Mouse (Mus musculus): Measurements from ENCODE around the gene Snrpg.

Gene Snrpg

DNA sequence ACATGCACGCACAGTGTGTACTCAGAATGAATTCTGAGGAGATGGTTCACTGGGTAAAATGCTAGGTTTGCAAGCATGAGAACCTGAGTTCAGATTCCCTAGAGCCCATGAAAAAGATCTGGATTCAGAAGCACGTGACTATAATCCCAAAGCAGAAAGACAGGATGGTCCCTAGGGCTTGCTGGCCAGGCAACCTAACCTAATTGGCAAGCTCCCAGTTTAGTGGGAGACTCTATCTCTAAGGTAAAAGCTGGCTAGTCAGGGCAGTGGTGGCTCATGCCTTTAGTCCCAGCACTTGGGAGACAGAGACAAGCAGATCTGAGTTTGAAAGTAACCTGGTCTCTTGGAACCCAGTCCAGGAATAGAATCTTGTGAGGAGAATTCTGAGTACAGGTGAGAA, 27.9 kb downstream of the Snrpg start:
- no peak for DNase-seq (ENCODE audit: low read depth in 2 of 2, low spot score in 2 of 2)

DNA sequence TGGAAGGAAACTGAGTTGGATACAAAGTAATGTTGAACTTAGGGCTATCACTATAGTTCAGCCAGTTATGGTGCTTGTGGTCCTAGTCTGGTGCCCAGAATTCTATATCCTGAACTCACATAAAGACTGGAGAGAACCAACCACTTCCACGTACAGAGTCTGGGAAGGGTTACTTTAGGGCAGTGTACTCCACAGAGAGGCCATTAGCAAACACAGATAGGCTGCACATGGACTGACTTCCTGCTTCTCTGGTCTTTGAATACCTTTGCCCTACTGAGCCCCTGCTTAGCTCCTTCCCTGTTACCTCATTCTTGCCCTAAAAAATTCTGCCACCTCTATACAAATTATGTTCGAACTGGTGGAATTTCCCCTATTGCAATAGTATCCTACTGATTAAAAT, 28.9 kb downstream of the Snrpg start:
- DNase-seq (ENCODE audit: low read depth in 2 of 2, low spot score in 2 of 2): no peak

DNA sequence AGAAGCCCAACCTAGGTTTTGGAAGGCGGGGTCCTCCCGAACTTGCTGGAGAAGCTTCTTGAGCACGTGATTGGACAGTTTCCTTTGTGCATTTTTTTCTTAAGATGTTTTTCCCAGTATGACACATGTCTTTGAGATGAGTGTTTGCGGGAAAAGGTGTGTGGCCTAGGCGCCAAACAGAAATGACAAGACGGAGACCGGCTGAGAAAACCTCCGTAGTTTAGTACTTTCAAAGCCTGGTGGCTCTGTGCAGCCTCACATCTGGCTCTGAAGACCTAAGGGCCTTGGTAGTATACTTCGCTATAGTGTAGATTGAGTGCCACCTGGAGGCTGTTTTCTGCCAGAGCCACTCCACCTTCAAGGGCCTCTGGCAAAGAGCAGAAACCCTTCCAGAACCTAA, 29.9 kb downstream of the Snrpg start:
- peak; percentile 79 to 83 for DNase-seq (ENCODE audit: low read depth in 2 of 2, low spot score in 2 of 2)

DNA sequence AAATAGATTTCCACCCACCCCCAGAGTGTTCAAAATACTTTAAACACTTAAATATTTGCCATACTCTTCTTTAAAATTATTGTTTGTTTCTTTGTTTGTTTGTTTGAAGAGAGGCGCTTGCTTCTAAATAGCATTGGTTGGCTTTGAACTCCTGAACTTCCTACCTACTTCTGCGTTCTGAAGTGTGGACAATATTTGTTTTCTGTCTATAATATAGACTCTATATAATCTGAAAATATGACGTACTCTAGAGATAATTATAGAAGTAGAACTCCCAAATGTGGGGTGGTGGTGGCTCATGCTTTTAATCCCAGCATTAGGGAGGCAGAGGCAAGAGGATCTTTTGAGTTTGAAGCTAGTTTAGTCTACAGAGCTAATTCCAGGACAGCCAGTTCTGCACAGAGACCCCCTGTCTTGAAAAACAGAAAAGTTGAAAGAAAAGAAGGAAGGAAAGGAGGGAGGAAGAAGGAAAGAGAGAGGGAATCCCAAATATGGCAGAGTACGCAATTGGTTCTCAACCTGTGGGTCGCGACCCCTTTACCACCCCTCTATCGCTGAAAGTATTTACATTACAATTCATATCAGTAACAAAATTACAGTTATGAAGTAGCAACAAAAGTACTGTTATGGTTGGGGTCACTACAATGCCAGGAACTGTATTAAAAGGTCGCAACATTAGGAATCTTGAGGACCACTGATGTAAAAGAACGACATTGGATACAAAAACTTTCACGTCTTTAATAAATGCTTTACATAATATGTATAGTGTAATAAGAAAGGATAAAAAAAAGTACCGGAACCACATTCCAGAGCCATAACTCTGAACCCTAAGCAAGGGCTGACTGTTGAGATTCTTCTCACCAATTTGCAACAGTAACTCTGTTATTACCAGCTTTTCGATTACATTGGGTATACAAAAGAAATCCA, 31.8 kb downstream of the Snrpg start:
- no peak for DNase-seq (ENCODE audit: low read depth in 2 of 2, low spot score in 2 of 2)

DNA sequence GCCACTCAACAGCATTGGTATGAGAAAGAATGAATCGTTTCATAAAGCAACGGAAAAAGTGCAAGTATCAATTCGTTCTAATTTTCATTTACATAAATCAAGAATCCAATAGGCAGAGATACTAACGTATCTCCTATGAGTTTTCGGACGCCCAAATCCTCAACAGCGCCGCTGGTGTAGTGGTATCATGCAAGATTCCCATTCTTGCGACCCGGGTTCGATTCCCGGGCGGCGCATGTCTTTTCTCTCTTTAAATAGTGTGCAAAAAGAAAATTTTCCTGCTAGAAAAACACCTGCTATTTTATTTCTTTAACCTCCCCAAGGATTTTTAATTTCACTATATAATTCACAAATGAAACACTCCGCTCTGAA, 32.6 kb downstream of the Snrpg start:
- DNase-seq (ENCODE audit: low read depth in 2 of 2, low spot score in 2 of 2): peak; percentile 81 to 82

DNA sequence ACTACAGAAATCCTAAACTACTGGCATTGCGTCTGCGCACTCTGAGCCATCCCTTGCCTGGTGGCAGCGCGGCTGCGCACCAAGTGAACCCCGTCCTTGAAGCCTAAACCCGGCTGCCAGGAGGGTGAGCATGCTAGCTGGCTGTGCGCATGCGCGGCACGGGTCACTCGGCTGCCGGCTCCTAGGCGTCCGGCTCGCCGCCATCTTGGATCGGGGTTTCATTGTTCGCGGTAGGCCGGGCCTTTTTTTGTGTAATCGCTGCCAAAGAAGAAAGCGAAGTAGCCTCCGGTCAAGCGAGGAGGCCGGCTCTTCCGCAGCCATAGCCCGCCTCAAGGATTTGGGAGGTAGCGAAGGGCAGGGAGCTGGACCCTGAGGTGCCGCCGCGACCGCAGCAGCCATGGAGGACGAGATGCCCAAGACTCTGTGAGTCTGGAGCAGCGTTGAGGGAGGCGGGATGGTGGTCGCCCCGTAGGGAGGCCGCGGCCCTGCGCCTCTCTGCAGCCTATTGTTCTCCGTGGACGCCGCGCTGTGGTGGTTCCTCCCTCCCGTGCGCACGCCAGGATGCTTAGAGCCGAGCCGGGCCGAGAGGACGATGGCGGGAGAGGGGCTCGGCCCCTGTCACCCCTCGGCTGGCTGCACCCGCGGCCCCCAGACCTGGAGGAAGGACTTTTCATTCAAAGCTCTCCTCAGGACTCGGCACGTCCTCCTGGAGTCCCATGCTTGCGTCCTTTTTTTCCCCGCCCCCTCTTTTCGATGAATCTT, 33.2 kb downstream of the Snrpg start, which contains the start of gene Tia1:
Gene Tia1, plus strand, starts transcription at position 120 of the 762 bp plus-strand sequence.
- peak; percentile 92 to 96 for DNase-seq (ENCODE audit: low read depth in 2 of 2, low spot score in 2 of 2)

DNA sequence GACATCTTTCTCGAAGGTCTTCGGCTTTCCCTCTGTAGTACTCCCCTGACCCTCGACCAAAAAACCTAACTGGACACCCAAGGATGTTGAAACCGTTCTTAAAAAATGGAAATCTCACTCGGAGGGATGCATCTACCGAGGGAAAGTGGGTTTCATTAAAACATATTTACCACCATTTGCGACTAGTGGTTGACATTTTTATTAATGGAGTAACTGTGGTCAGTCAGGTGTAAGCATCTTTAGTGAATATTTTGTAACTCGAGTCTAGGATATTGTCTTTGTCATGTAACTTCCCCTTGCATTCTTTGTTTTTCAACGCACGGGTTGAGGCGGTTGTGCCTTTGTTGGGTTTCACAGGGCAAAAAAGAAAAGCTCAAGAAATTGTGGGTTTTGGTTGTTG, 33.9 kb downstream of the Snrpg start:
- DNase-seq (ENCODE audit: low read depth in 2 of 2, low spot score in 2 of 2): peak in 1 of 2 experiments; percentile 4

DNA sequence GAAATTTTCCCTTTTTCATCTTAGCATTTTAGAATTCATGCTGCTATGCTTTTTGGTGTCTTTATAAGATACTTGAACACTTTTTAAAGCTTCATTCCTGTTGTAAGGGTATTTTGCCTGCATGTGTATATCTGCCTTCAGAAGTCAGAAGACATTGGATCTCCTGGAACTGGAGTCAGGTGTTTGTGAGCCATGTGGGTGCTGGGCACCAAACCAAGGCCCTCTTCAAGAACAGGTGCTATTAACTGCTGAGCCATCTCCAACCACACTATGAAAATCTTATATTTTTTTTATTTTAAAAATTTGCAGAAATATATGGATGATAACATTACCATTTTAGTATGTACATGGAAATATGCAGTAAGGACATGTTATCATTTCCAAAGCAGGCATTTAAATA, 35.2 kb downstream of the Snrpg start:
- DNase-seq (ENCODE audit: low read depth in 2 of 2, low spot score in 2 of 2): no peak

DNA sequence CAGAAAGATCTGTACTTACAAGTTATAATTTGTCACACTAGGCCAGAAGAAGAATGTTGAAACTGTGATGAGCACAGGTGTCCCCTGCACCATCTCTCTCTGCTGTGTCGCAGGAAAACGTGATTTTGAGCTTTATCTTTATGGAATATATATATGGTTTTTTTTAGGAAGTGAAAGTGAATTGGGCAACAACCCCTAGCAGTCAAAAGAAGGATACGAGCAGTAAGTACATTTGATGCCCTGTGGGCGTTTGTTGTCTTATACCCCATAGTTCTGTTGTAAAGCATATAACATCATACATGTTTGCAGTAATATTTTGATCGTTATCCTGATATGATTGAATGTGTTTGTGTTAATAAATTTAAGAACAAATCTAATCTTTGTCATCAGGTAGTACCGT, 47.6 kb downstream of the Snrpg start:
- DNase-seq (ENCODE audit: low read depth in 2 of 2, low spot score in 2 of 2): no peak

DNA sequence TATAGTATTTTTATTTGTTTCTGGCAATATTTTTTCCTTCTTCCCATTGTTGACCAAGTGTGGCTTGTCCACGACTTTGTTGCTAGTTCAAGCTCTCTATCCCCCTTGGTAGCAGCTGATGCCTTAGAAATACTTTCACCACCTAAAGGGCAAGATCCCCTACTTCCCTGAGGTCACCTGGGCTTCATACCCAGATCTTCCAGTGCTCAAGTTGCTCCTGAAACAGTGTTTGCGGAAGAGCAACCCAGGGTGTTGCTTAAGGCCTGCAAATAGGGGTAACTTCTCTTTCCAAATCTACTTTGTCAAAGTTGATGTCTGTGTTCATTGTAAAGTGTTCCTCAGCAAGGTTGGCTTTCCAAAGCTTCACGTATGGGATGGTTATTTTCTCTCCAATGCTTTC, 48.1 kb downstream of the Snrpg start:
- DNase-seq (ENCODE audit: low read depth in 2 of 2, low spot score in 2 of 2): no peak

DNA sequence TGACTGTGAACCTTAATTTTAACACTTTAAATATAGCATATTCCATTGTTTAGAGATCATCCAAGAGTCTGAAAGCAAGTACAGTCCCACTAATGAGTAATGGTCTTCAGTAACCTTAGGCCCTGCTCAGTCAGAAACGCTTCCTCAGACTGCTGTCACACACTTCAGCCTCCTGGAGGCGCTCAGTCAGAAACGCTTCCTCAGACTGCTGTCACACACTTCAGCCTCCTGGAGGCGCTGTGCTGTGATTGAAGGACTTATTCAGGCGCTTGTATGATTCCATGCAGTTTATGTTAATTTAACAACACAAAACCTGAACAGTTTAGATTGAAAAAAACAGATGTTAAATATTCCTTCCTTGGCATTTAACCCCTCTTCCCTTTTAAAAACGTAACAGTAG, 49.4 kb downstream of the Snrpg start:
- DNase-seq (ENCODE audit: low read depth in 2 of 2, low spot score in 2 of 2): no peak

DNA sequence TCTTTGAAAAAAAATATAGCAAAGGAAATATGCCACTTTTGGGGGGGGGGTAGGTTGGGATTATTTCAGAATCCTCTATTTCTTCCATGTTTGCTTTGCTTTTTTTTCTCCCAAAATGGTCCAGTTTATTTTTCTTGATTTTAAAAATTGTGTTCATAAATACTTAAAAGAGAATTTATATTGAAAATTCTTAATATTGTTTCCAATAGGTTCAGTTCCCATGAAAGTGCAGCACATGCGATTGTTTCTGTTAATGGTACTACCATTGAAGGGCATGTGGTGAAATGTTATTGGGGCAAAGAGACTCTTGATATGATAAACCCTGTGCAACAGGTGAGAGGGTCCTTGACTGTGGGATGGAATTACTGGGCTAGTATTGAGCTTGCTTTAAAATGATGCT, 55.3 kb downstream of the Snrpg start, which contains the start of gene Gm44790:
Gene Gm44790, plus strand, starts transcription at position 301 of the 400 bp plus-strand sequence.
- no peak for DNase-seq (ENCODE audit: low read depth in 2 of 2, low spot score in 2 of 2)

Data from CD8-positive naive resting alpha-beta T cell, adult 2 months (primary cell).